Mouse (Mus musculus) liver, embryonic 14.5 days (tissue): ENCODE results near the gene Cux2. TPM values are rescaled to one million over a fixed set of nuclear protein-coding genes. Genes with fewer than 3 reads are reported as not detected.

Experiments used
- ATAC-seq: fragments of 200-750 bp; cut with Nextera tagmentation; 2 replicates; pipeline ENCODE4 v1.8.0; 2017; ENCODE audit warnings: moderate number of reproducible peaks, mild to moderate bottlenecking, moderate library complexity; ENCODE audit not compliant: insufficient read depth
- DNase-seq, 3 experiments: peaks; one replicate each; pipeline ENCODE4 v3.0.0-alpha.2; 2012 to 2013; ENCODE audit warnings: low read depth in 3 of 3, low spot score in 3 of 3
- H3K27ac ChIP-seq: fragments of 300-500 bp; sonication (generic); 2 replicates; pipeline ENCODE4 v1.5.1; 2014; ENCODE audit warnings: moderate library complexity, mild to moderate bottlenecking, control low read depth, inconsistent platforms
- H3K27me3 ChIP-seq: fragments of 300-500 bp; sonication (generic); 2 replicates; pipeline ENCODE4 v1.6.1; 2014; ENCODE audit warnings: mild to moderate bottlenecking, low read length, moderate library complexity; ENCODE audit not compliant: control insufficient read depth, insufficient read depth
- H3K36me3 ChIP-seq: fragments of 300-500 bp; sonication (generic); replicated peaks from 2 replicates; pipeline ENCODE4 v1.6.1; 2014; ENCODE audit warnings: low read depth; ENCODE audit not compliant: control insufficient read depth, insufficient read depth
- H3K4me1 ChIP-seq, 2 experiments: fragments of 200-500 bp in 1 of 2; fragments of 300-500 bp in 1 of 2; sonication (generic) in 1 of 2; replicated peaks; 2 replicates each; pipeline ENCODE4 v1.6.1; 2012 to 2014; ENCODE audit warnings: antibody characterized with exemption in 1 of 2, inconsistent platforms in 1 of 2, low read length in 1 of 2; ENCODE audit not compliant: control insufficient read depth in 2 of 2, insufficient read depth in 2 of 2
- H3K4me2 ChIP-seq: fragments of 300-500 bp; sonication (generic); 2 replicates; pipeline ENCODE4 v1.6.1; 2014; ENCODE audit warnings: low read depth, mild to moderate bottlenecking, control low read depth, moderate library complexity
- H3K4me3 ChIP-seq, 2 experiments: fragments of 200-500 bp in 1 of 2; fragments of 300-500 bp in 1 of 2; sonication (generic) in 1 of 2; 2 replicates each; pipeline ENCODE4 v1.5.1; 2012 to 2014; ENCODE audit warnings: low read depth in 2 of 2, low read length in 2 of 2, mild to moderate bottlenecking in 2 of 2, control low read depth in 1 of 2, inconsistent platforms in 1 of 2, moderate library complexity in 1 of 2; ENCODE audit not compliant: insufficient read depth in 1 of 2
- H3K9ac ChIP-seq: fragments of 300-500 bp; sonication (generic); replicated peaks from 2 replicates; pipeline ENCODE4 v1.6.1; 2014; ENCODE audit warnings: mild to moderate bottlenecking, control low read depth, moderate library complexity
- H3K9me3 ChIP-seq: fragments of 300-500 bp; sonication (generic); 2 replicates; pipeline ENCODE4 v1.6.1; 2016; ENCODE audit warnings: low read length, mixed read lengths; ENCODE audit not compliant: control insufficient read depth
- CTCF ChIP-seq: IDR thresholded peaks from 2 replicates; pipeline ENCODE4 v1.5.1; 2016; ENCODE audit warnings: antibody characterized with exemption, low read depth, control low read depth
- EP300 ChIP-seq: IDR thresholded peaks from 2 replicates; pipeline ENCODE4 v1.6.1; 2016; ENCODE audit warnings: antibody characterized with exemption, low read depth
- WGBS: fragments of 180-500 bp; shearing (Covaris S2); extraction: QIAGEN DNeasy Blood & Tissue Kit; methylation state at CpG from one replicate; pipeline ENCODE4 v1.1.7; 2014; ENCODE audit not compliant: insufficient replicate concordance; 5-methylcytosine and 5-hydroxymethylcytosine counted together
- polyA plus RNA-seq, 2 experiments: library from polyadenylated mRNA; depleted of rRNA in 1 of 2; stranded (reverse) in 1 of 2; unstranded in 1 of 2; fragments of >200 nt; fragmentation: Nextera tagmentation in 1 of 2; extraction: Ambion mirVana in 1 of 2; gene quantifications; 2 replicates each; pipeline versions ENCODE4 v1.2.1 to v1.2.3; 2012 to 2014

Cux2 gene
- polyA plus RNA-seq, 2 experiments, result 1.0 to 1.4 TPM

DNA sequence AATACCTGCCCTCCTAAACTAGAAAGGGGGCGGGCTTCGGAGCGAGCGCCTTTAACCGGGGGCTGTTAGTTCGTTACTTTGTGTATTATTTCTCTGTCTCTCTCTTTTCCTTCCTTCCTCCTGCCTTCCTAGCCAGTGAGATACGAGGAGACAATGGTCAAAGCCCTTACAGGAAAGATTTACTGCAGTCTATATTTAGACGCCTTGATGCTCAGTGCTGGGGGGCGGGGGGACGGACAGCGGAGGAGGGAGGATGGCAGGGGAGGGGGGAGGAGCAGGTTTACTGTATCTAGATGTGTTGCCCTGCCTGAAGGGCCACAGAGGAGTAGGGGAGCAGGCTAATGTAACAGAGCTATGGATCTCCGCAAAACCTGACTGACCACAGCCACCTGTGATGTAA, 12.6 kb upstream of the Cux2 start:
- Histone ChIP-seq H3K9ac (no peak overlapping the region), H3K4me3 (no peak overlapping the region), H3K27ac (no peak overlapping the region), H3K4me1 (no peaks in the 10 kb centered on the region; a peak in 1 of 4 replicates), H3K9me3 (no peaks in the 10 kb centered on the region), H3K36me3 (no peaks in the 10 kb centered on the region), H3K4me2 (no peak overlapping the region), H3K27me3 (no peaks in the 10 kb centered on the region)
- 13% methylated on average over 11 of the region's 12 CpGs for WGBS
- no peak for ATAC-seq
- no peak for DNase-seq
- TF ChIP-seq CTCF (no peak), EP300 (no peak)

DNA sequence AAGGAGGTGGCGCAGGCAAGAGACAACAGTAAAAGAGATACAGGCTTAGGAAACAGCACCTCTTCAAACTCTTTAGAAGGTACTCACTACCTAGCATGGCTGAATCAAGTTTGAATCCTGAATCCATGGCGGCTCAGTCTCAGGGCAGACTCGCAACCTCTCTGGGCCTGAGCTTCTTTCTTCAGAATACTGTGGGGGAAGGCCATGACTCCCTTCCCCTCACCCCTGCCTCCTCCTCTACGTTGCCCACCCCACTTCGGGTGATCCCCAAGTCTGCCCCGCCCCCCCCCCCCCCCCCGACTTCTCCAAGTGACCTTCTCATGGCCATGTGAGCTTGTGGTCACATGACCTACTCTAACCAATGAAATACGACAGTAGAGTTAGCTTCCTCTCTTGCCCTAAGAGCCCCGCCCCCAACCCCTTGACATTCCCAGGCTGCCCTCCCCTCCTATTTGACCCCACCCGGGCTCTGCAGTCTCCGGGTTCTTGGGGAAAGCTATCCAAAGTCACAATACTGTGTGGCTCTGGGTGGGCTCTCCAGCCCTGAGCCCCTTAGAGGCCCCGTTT, 10.9 kb upstream of the Cux2 start:
- Histone ChIP-seq H3K9me3 (no peaks in the 10 kb centered on the region), H3K27me3 (no peaks in the 10 kb centered on the region), H3K9ac (no peak overlapping the region), H3K27ac (no peak overlapping the region), H3K4me2 (no peak overlapping the region), H3K4me3 (no peak overlapping the region), H3K4me1 (no peaks in the 10 kb centered on the region; a peak in 1 of 4 replicates), H3K36me3 (no peaks in the 10 kb centered on the region)
- ATAC-seq (no peak), DNase-seq (no peak)
- WGBS, result 23% methylated on average over 10 of the region's 12 CpGs
- TF ChIP-seq CTCF (no peak), EP300 (no peak)

DNA sequence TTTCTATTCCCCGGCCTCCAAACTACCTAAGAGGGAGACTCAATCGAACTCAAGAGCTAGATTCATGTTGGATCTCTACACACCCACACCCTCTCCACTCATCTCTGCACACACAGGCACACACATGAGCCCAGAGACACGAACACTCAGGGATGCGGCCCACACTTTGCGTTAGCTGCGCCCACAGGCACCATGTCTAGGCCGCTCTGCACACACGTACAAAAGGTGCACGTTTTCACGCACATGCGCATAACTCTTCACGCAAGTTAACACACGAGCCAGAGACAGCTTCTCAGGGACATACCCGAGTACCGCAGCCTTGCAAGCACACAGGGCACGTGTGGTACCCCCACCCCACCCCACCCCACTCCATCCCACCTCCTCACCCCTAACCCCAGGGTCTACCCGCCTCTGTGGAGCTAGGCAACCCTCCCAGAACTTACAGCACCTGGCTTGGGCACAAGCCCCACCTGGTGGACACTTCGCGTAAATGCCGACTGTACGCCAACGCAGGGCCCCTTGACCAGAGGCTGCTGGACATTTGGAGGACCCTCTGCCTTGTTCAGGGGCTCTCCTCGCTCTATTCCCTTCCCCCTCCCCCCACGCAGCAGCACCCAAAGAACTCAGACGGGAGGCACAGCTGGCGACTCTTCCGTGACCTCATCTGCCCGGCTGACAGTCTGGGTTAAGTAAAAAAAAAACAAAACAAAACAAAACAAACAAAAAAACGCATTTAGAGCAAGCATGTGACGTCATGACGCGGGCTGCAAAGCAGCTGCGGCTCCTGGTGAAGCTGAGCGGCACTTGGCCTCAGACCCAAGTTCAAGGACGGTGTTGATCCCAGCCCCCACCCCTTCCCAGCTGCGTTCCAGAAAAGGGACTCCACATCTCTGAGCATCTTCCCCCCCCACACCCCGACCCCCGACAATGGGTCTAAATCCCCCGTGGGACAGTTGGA, 9.4 kb upstream of the Cux2 start:
- no peaks in the 10 kb centered on the region for H3K36me3 ChIP-seq
- H3K27me3 ChIP-seq, result no peaks in the 10 kb centered on the region
- TF ChIP-seq CTCF, result peak; percentile 84
- no peak for TF ChIP-seq EP300
- H3K9ac ChIP-seq, result no peak overlapping the region
- ATAC-seq (no peak), DNase-seq (no peak)
- H3K4me2 ChIP-seq, result peak overlapping the region; percentile 54
- H3K9me3 ChIP-seq, result no peaks in the 10 kb centered on the region
- H3K4me1 ChIP-seq, result no peaks in the 10 kb centered on the region; a peak in 1 of 4 replicates
- WGBS, result 21% methylated on average over 39 of the region's 39 CpGs
- no peak overlapping the region for H3K27ac ChIP-seq
- H3K4me3 ChIP-seq, result 0 out of 4 replicates have a peak overlapping the region, but pooled peaks of 1 of the 2 experiments have one; percentile 11

DNA sequence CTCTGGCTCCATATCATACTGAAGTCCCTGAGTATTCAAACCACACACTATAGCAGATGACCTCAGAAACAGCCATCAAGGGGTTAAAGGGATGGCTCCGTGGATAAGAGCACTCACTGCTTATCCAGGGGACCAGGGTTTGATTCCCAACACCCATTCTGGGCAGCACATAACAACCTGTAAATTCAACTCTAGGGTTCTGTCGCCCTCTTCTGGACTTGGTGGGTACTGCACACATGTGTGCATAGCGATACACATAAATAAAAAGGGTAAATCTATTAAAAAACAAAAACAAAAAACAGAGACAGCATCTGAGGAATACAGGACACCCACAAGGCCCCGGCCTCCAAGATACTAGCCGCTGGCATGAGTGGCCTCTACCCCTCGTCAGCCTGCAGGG, 7.7 kb upstream of the Cux2 start:
- Histone ChIP-seq H3K9me3 (no peaks in the 10 kb centered on the region), H3K27me3 (no peaks in the 10 kb centered on the region; the same call in 1 of the 2 replicates), H3K36me3 (no peaks in the 10 kb centered on the region), H3K4me2 (no peak overlapping the region), H3K27ac (no peak overlapping the region), H3K4me1 (no peaks in the 10 kb centered on the region; a peak in 1 of 4 replicates), H3K9ac (no peak overlapping the region), H3K4me3 (no peak overlapping the region)
- TF ChIP-seq CTCF (peak; percentile 68), EP300 (no peak)
- 56% methylated on average over 6 of the region's 6 CpGs for whole genome bisulfite sequencing
- ATAC-seq (no peak), DNase-seq (no peak)

DNA sequence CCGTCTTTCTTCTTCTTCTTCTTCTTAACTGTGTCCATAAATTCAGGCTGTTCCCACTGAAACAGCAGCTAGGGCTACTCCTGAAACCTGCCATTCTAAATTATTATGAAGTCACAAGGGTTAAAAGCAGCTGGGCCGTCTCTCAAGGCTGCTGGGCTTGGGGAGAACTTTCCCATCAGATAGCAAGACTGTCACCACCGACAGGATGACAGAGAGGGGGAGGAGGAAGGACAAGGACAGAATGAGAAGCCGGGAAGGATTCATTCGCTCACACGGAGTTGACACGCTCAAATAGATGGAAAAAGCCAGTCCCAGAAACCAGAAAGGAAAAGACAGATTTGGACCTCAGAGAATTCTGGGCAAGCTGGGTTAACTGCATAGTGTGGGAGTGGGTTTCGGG, 6.7 kb upstream of the Cux2 start:
- Histone ChIP-seq H3K9me3 (no peaks in the 10 kb centered on the region), H3K4me1 (no peaks in the 10 kb centered on the region), H3K27ac (no peak overlapping the region), H3K27me3 (no peaks in the 10 kb centered on the region; the same call in 1 of the 2 replicates), H3K4me3 (no peak overlapping the region), H3K9ac (no peak overlapping the region), H3K36me3 (no peaks in the 10 kb centered on the region), H3K4me2 (no peak overlapping the region)
- WGBS, result 55% methylated on average over 8 of the region's 8 CpGs
- ATAC-seq (no peak), DNase-seq (no peak)
- TF ChIP-seq EP300, result no peak
- TF ChIP-seq CTCF, result no peak
